Mouse (Mus musculus) gastrocnemius, postnatal 10 days (tissue): ENCODE results near the gene Slc47a2. TPM values are rescaled to one million over a fixed set of nuclear protein-coding genes. Genes with fewer than 3 reads are reported as not detected.
"Not testable (repeated sequence)": the region's sequence is repeated elsewhere in the genome, so short reads cannot be mapped to it uniquely, and the experiment has no call there.

Experiments
- DNase-seq: peaks from one replicate; pipeline ENCODE4 v3.0.0; 2021; ENCODE audit warnings: mixed read lengths
- total RNA-seq, 2 experiments: library from RNA; stranded (reverse); gene quantifications; 2 replicates each; pipeline ENCODE4 v1.2.3; 2021

Gene Slc47a2
- total RNA-seq, 2 experiments from 2014 or later = not detected

GRCm38 (mm10) chr11:61341971-61342370 is 689 bp downstream of the Slc47a2 start:
- no peak for DNase-seq

- no peak for DNase-seq
These were observed 1.4 kb downstream of the Slc47a2 start for GRCm38 (mm10) chr11:61341233-61341632.

- no peak for DNase-seq
These were observed 2.3 kb downstream of the Slc47a2 start for GRCm38 (mm10) chr11:61340374-61340773.

- DNase-seq = no peak
These were observed 5.1 kb downstream of the Slc47a2 start for GRCm38 (mm10) chr11:61337586-61337985.

- DNase-seq = no peak
These were observed 21.6 kb downstream of the Slc47a2 start for GRCm38 (mm10) chr11:61320904-61321687.

- no peak for DNase-seq
These were observed 22.6 kb downstream of the Slc47a2 start for GRCm38 (mm10) chr11:61319923-61320567.

GRCm38 (mm10) chr11:61319233-61319922 is 23.3 kb downstream of the Slc47a2 start:
- DNase-seq = no peak

- no peak for DNase-seq
These were observed 25.8 kb downstream of the Slc47a2 start for GRCm38 (mm10) chr11:61316864-61317263.

- DNase-seq = no peak
These were observed 32.3 kb downstream of the Slc47a2 start for GRCm38 (mm10) chr11:61310321-61310720.

- no peak for DNase-seq
These were observed 32.8 kb downstream of the Slc47a2 start for GRCm38 (mm10) chr11:61309831-61310230.

- no peak for DNase-seq
These were observed 34.9 kb downstream of the Slc47a2 start for GRCm38 (mm10) chr11:61307795-61308194.

- DNase-seq = peak; percentile 36
These were observed 37.3 kb downstream of the Slc47a2 start for GRCm38 (mm10) chr11:61305377-61305776.

- not testable (repeated sequence) for DNase-seq
These were observed 38.1 kb downstream of the Slc47a2 start for GRCm38 (mm10) chr11:61304535-61304934.

GRCm38 (mm10) chr11:61300716-61301392 is 41.8 kb downstream of the Slc47a2 start:
- no peak for DNase-seq

- DNase-seq = no peak
These were observed 42.5 kb downstream of the Slc47a2 start for GRCm38 (mm10) chr11:61300205-61300604.

GRCm38 (mm10) chr11:61297901-61298300 is 44.8 kb downstream of the Slc47a2 start:
- DNase-seq = no peak

GRCm38 (mm10) chr11:61297326-61297725 is 45.3 kb downstream of the Slc47a2 start:
- DNase-seq = no peak

- no peak for DNase-seq
These were observed 46.1 kb downstream of the Slc47a2 start for GRCm38 (mm10) chr11:61296556-61296955.

- DNase-seq = no peak
These were observed 47.1 kb downstream of the Slc47a2 start for GRCm38 (mm10) chr11:61295556-61295955.

GRCm38 (mm10) chr11:61294431-61294830 is 48.2 kb downstream of the Slc47a2 start:
- no peak for DNase-seq

- DNase-seq = no peak
These were observed 49.4 kb downstream of the Slc47a2 start for GRCm38 (mm10) chr11:61293251-61293650.

GRCm38 (mm10) chr11:61284323-61284722 is 58.3 kb downstream of the Slc47a2 start:
- DNase-seq = no peak
